Mouse (Mus musculus) gastrocnemius, postnatal 4 days (tissue): ENCODE results near the gene Sirt4. TPM values are rescaled to one million over a fixed set of nuclear protein-coding genes. Genes with fewer than 3 reads are reported as not detected.
"Not testable (repeated sequence)": the region's sequence is repeated elsewhere in the genome, so short reads cannot be mapped to it uniquely, and the experiment has no call there.

Experiments
- DNase-seq, 2 experiments: peaks; one replicate each; pipeline ENCODE4 v3.0.0; 2021 to 2022; ENCODE audit warnings: low spot score in 2 of 2, mixed read lengths in 2 of 2
- total RNA-seq, 2 experiments: library from RNA; stranded (reverse); gene quantifications; 2 replicates each; pipeline ENCODE4 v1.2.3; 2021

Gene Sirt4
- total RNA-seq, 2 experiments from 2014 or later, result 13.4 to 16.8 TPM

- DNase-seq, result no peak
These were observed 31.8 kb upstream of the Sirt4 start for GRCm38 (mm10) chr5:115516081-115516907.

- DNase-seq, result peak in 1 of 2 experiments; percentile 67
These were observed 30.5 kb upstream of the Sirt4 start for GRCm38 (mm10) chr5:115514896-115515587.

- DNase-seq, result no peak
These were observed 29.8 kb upstream of the Sirt4 start for GRCm38 (mm10) chr5:115514346-115514745.

- DNase-seq, result no peak
These were observed 29.2 kb upstream of the Sirt4 start for GRCm38 (mm10) chr5:115513721-115514120.

GRCm38 (mm10) chr5:115513246-115513645 is 28.7 kb upstream of the Sirt4 start:
- DNase-seq, result no peak

GRCm38 (mm10) chr5:115512375-115512774 is 27.9 kb upstream of the Sirt4 start:
- DNase-seq, result no peak

- no peak for DNase-seq
These were observed 25.5 kb upstream of the Sirt4 start for GRCm38 (mm10) chr5:115509790-115510689.

GRCm38 (mm10) chr5:115509321-115509761 is 24.8 kb upstream of the Sirt4 start:
- DNase-seq, result no peak

GRCm38 (mm10) chr5:115508859-115509147 is 24.3 kb upstream of the Sirt4 start:
- peak in 1 of 2 experiments; percentile 77 for DNase-seq

GRCm38 (mm10) chr5:115507981-115508858 is 23.7 kb upstream of the Sirt4 start:
- peak in 1 of 2 experiments; percentile 55 for DNase-seq

GRCm38 (mm10) chr5:115507267-115507980 is 22.9 kb upstream of the Sirt4 start:
- DNase-seq, result no peak

GRCm38 (mm10) chr5:115506454-115507201 is 22.1 kb upstream of the Sirt4 start, which contains the start of gene Pxn:
TSS of gene Pxn (plus strand) at chr5:115506676.
- DNase-seq, result peak; percentile 92 to 97

- DNase-seq, result not testable (repeated sequence)
These were observed 21.1 kb upstream of the Sirt4 start for GRCm38 (mm10) chr5:115505617-115506016.

GRCm38 (mm10) chr5:115503035-115503434 is 18.5 kb upstream of the Sirt4 start:
- DNase-seq, result no peak

GRCm38 (mm10) chr5:115500383-115500935 is 15.9 kb upstream of the Sirt4 start:
- no peak for DNase-seq

- no peak for DNase-seq
These were observed 14.0 kb upstream of the Sirt4 start for GRCm38 (mm10) chr5:115498307-115499240.

GRCm38 (mm10) chr5:115497033-115497432 is 12.5 kb upstream of the Sirt4 start:
- no peak for DNase-seq
